Mouse (Mus musculus) forebrain, embryonic 14.5 days (tissue): Measurements from ENCODE around the gene Zar1. TPM values are rescaled to one million over a fixed set of nuclear protein-coding genes. Genes with fewer than 3 reads are reported as not detected.
"Not testable (repeated sequence)": the region's sequence is repeated elsewhere in the genome, so short reads cannot be mapped to it uniquely, and the experiment has no call there.

Experiments used
- ATAC-seq: fragments of 200-750 bp; cut with Nextera tagmentation; 2 replicates; pipeline ENCODE4 v1.8.0; 2017; ENCODE audit warnings: mild to moderate bottlenecking, moderate library complexity
- DNase-seq: peaks from one replicate; pipeline ENCODE4 v3.0.0-alpha.2; 2015; ENCODE audit warnings: low spot score
- H3K27ac ChIP-seq: fragments of 300-500 bp; sonication (generic); 2 replicates; pipeline ENCODE4 v1.5.1; 2014; ENCODE audit warnings: low read depth, mild to moderate bottlenecking, control low read depth, low read length, moderate library complexity
- H3K27me3 ChIP-seq: fragments of 300-500 bp; sonication (generic); replicated peaks from 2 replicates; pipeline ENCODE4 v1.6.1; 2014; ENCODE audit warnings: low read length, control low read depth, mixed read lengths; ENCODE audit not compliant: control insufficient read depth, insufficient read depth
- H3K36me3 ChIP-seq: fragments of 300-500 bp; sonication (generic); 2 replicates; pipeline ENCODE4 v1.6.1; 2014; ENCODE audit warnings: low read length, control low read depth; ENCODE audit not compliant: control insufficient read depth, insufficient read depth
- H3K4me1 ChIP-seq: fragments of 300-500 bp; sonication (generic); 2 replicates; pipeline ENCODE4 v1.6.1; 2014; ENCODE audit warnings: antibody characterized with exemption, low read length, control low read depth; ENCODE audit not compliant: control insufficient read depth, insufficient read depth
- H3K4me2 ChIP-seq: fragments of 300-500 bp; sonication (generic); 2 replicates; pipeline ENCODE4 v1.6.1; 2014; ENCODE audit warnings: mild to moderate bottlenecking, control low read depth, low read length
- H3K4me3 ChIP-seq: fragments of 300-500 bp; sonication (generic); 2 replicates; pipeline ENCODE4 v1.5.1; 2014; ENCODE audit warnings: low read depth, low read length, control low read depth
- H3K9ac ChIP-seq: fragments of 300-500 bp; sonication (generic); 2 replicates; pipeline ENCODE4 v1.6.1; 2014; ENCODE audit warnings: mild to moderate bottlenecking, low read length, control low read depth, moderate library complexity
- H3K9me3 ChIP-seq: fragments of 300-500 bp; sonication (generic); replicated peaks from 2 replicates; pipeline ENCODE4 v1.6.1; 2016; ENCODE audit warnings: low read length, control low read depth, mixed read lengths; ENCODE audit not compliant: control insufficient read depth
- WGBS: fragments of 180-500 bp; shearing (Covaris S2); extraction: QIAGEN DNeasy Blood & Tissue Kit; methylation state at CpG from one replicate; pipeline ENCODE4 v1.1.7; 2014; 5-methylcytosine and 5-hydroxymethylcytosine counted together
- polyA plus RNA-seq: library from polyadenylated mRNA; unstranded; fragments of >200 nt; fragmentation: Nextera tagmentation; extraction: Ambion mirVana; gene quantifications from 2 replicates; pipeline ENCODE4 v1.2.1, GENCODE M21; 2014

Zar1 gene
- polyA plus RNA-seq = 1.7 and 2.1 TPM in 2 replicates

DNA sequence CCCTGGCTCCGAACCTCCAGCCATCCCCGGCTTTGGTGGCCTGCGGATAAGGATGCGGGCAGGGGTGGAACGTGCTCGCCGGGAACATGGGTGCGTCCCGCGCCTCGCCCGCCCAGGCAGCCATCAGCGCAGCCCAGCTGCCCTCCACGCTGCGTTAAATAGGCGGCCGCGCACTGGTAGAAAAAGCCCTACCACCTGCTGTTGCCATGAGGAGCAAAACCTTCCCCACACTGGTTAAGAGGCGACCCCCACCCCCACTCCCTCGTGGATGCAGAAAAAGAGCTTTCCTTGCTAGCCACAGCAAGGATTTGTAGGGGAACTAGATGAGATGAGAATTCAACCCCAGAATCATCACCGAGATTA is at the start of gene Zar1:
Zar1 (minus strand) TSS at position 285 of the 363 bp plus-strand sequence.
- H3K36me3 ChIP-seq, H3K9me3 ChIP-seq, H3K27me3 ChIP-seq, H3K4me1 ChIP-seq, H3K27ac ChIP-seq: not testable (repeated sequence)
- H3K9ac ChIP-seq = peak within 1 kb of the TSS; percentile 60
- peak within 1 kb of the TSS; percentile 66 for H3K4me2 ChIP-seq
- peak; percentile 21 for DNase-seq
- H3K4me3 ChIP-seq = peak within 1 kb of the TSS; percentile 37
- peak; percentile 72 for ATAC-seq
- WGBS = 22% methylated on average over 16 of the region's 21 CpGs

GRCm38 (mm10) chr5:72630026-72630425 is 49.0 kb upstream of the Zar1 start:
- no peak overlapping the region for H3K4me3 ChIP-seq
- no peaks in the 10 kb centered on the region for H3K4me1 ChIP-seq
- no peaks in the 10 kb centered on the region for H3K27me3 ChIP-seq
- H3K36me3 ChIP-seq = no peaks in the 10 kb centered on the region
- H3K4me2 ChIP-seq = no peak overlapping the region
- 88% methylated on average over 6 of the region's 6 CpGs for WGBS
- no peak overlapping the region for H3K27ac ChIP-seq
- H3K9me3 ChIP-seq = no peaks in the 10 kb centered on the region
- ATAC-seq = no peak
- no peak overlapping the region for H3K9ac ChIP-seq
- no peak for DNase-seq

DNA sequence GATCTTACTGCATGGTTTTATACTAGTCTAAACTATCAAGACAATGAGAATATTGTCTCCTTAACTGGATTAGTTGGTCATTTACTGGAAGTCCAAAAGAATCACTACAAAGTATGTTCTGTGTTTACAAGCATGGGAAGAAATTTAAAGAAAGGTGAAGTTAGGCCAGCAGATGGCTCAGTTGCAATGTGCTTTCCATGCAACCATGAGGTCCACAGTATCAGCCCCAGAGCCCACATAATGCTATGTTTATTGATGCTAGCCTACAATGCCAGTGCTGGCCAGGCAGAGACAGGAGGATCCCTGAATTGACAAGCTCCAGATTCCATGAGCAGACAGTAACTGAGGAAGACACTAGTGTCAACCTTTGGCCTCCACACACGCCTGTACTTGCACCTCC is 40.0 kb upstream of the Zar1 start:
- WGBS = 83% methylated on average over 1 of the region's 1 CpGs
- Histone ChIP-seq H3K27ac (no peak overlapping the region), H3K4me1 (no peaks in the 10 kb centered on the region), H3K36me3 (no peaks in the 10 kb centered on the region), H3K4me2 (no peak overlapping the region), H3K4me3 (no peak overlapping the region), H3K9ac (no peak overlapping the region), H3K9me3 (no peaks in the 10 kb centered on the region), H3K27me3 (no peaks in the 10 kb centered on the region)
- ATAC-seq (no peak), DNase-seq (no peak)

DNA sequence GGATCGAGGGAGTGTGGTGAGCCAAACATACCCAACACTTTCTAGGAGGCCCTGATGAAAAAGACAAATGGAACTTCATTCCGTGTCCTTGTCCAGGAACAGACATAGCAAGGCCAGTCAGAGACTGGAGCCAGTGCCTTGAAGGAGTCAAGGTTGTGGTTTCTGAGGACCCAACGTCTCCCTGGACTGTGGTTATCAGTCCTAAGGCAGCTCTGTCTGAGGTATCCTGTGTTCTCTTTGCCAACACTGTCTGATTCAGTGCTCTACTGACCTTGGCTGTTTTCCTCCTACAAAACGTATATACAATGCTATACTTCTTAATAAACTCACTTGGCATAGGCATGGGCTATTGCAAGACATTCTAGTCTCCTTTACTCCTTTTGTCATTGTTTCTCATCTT is 36.4 kb upstream of the Zar1 start:
- Histone ChIP-seq H3K4me2 (no peak overlapping the region), H3K4me1 (no peaks in the 10 kb centered on the region), H3K27ac (no peak overlapping the region), H3K36me3 (no peaks in the 10 kb centered on the region), H3K9me3 (no peaks in the 10 kb centered on the region), H3K4me3 (no peak overlapping the region), H3K9ac (no peak overlapping the region), H3K27me3 (no peaks in the 10 kb centered on the region)
- DNase-seq = no peak
- 90% methylated on average over 4 of the region's 4 CpGs for WGBS
- no peak for ATAC-seq

DNA sequence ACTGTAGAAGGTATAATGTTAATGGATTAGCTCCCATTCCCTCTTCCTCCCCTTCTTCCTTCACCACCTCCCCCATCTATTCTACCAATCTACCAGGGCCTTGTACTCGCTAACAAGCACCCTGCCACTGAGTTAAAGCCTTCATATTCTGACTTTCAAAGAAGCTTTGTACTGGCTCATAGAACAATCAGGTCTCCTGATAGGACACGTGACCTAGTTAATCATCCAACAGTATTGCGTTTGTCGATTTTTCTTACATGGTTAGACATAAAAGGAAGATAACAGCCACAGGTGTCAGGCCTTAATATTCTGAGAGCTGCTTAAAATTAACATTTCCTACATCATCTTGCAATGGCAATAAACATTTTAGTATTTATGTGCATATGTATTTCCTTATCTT is 22.1 kb upstream of the Zar1 start:
- no peak overlapping the region for H3K9ac ChIP-seq
- no peak overlapping the region for H3K27ac ChIP-seq
- no peaks in the 10 kb centered on the region for H3K27me3 ChIP-seq
- H3K4me1 ChIP-seq = no peaks in the 10 kb centered on the region
- no peak for ATAC-seq
- H3K4me2 ChIP-seq = no peak overlapping the region
- 88% methylated on average over 4 of the region's 4 CpGs for WGBS
- no peak for DNase-seq
- no peak overlapping the region for H3K4me3 ChIP-seq
- H3K9me3 ChIP-seq = no peaks in the 10 kb centered on the region
- H3K36me3 ChIP-seq = no peaks in the 10 kb centered on the region

GRCm38 (mm10) chr5:72601006-72601405 is 20.0 kb upstream of the Zar1 start:
- no peaks in the 10 kb centered on the region for H3K36me3 ChIP-seq
- no peaks in the 10 kb centered on the region for H3K4me1 ChIP-seq
- DNase-seq = peak; percentile 39
- no peak overlapping the region for H3K9ac ChIP-seq
- H3K27me3 ChIP-seq = no peaks in the 10 kb centered on the region
- no peak overlapping the region for H3K27ac ChIP-seq
- peak; percentile 34; the same call in 1 of the 2 replicates for ATAC-seq
- H3K4me3 ChIP-seq = no peak overlapping the region
- no peaks in the 10 kb centered on the region for H3K9me3 ChIP-seq
- no peak overlapping the region for H3K4me2 ChIP-seq
- 9% methylated on average over 5 of the region's 5 CpGs for WGBS

DNA sequence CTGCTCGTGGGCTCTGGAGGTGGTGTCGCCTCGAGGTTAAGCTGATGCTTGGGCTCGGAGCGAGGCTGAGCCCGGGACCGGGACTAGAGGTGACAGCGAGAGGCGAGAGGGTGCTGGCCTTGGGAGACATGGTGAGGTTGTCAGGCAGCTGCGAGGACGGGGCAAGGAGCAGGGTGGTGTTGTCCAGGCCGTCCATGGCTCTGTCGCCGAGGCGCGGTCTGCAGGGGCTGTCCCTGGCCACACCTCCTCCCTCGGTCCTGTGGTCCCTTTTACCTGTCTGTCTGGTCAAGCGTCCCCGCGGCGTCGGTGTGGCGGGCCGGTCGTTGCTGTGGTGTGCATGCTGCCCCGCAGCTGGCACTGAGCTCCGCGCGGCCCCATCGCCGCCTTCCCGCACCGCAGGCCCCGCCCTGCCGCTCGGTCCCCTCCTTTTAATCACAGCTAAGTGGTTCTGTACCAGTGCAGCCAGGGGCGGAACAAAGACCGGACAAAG is 6.2 kb upstream of the Zar1 start, which contains the start of gene Gm5868:
Gm5868 (minus strand) TSS at position 360 of the 490 bp plus-strand sequence.
- Histone ChIP-seq H3K9ac (peak within 1 kb of the TSS; percentile 32; the same call in 1 of the 2 replicates), H3K9me3 (no peaks in the 10 kb centered on the region), H3K27me3 (peaks cover 5% of the 10 kb centered on the region; the same call in 1 of the 2 replicates), H3K4me3 (peak within 1 kb of the TSS; percentile 32), H3K4me1 (no peaks in the 10 kb centered on the region), H3K4me2 (peak within 1 kb of the TSS; percentile 54), H3K36me3 (no peaks in the 10 kb centered on the region), H3K27ac (no peak within 1 kb of the TSS)
- ATAC-seq (peak; percentile 89), DNase-seq (peak; percentile 28)
- WGBS = 2% methylated on average over 38 of the region's 38 CpGs

DNA sequence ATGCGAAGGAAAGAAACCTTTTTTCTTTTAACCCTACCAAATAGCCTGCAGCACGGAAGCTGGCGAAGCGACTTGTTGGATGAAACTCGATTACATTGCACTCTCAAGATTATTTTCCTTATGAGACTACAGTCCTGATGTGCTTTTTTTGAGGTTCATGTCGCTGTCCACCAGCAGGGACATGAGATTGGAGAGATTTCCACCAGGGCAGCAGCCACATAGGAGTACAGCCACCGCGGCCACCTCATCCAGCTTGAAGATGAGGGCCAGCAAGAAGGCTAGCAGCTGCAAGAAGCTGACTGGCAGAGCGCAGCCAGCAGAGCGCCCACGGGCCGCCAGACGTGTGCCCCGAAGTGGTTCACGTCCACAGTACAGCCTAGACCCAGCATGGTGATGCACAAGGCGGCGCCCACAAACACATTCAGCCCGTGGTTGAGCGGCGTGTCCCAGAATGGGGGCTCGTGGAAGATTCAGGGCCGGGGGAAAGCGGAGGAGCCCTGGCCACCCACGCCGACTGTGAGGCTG is 5.7 kb upstream of the Zar1 start:
- not testable (repeated sequence) for H3K4me1 ChIP-seq, H3K36me3 ChIP-seq, H3K9me3 ChIP-seq, H3K27ac ChIP-seq, DNase-seq, H3K27me3 ChIP-seq
- H3K9ac ChIP-seq = peak overlapping the region; percentile 32; the same call in 1 of the 2 replicates
- H3K4me2 ChIP-seq = peak overlapping the region; percentile 54
- WGBS = 42% methylated on average over 25 of the region's 25 CpGs
- peak; percentile 69 for ATAC-seq
- H3K4me3 ChIP-seq = peak overlapping the region; percentile 32

GRCm38 (mm10) chr5:72586122-72586521 is 5.1 kb upstream of the Zar1 start:
- not testable (repeated sequence) for H3K4me3 ChIP-seq, H3K9me3 ChIP-seq, H3K4me2 ChIP-seq, H3K27ac ChIP-seq, H3K27me3 ChIP-seq, H3K4me1 ChIP-seq, DNase-seq, H3K36me3 ChIP-seq, H3K9ac ChIP-seq
- ATAC-seq = 0 out of 2 replicates have a peak, but pooled peaks have one; percentile 27
- WGBS = 53% methylated on average over 7 of the region's 7 CpGs
